Mouse (Mus musculus) MEL (cell line): ENCODE data around the gene Myh10. TPM values are rescaled to one million over a fixed set of nuclear protein-coding genes. Genes with fewer than 3 reads are reported as not detected.

Experiments
- DNase-seq: peaks from one replicate; pipeline ENCODE4 v3.0.0; 2011; ENCODE audit warnings: low read depth, low spot score
- H3K27ac ChIP-seq: 2 replicates; pipeline ENCODE4 v1.5.1; 2012; ENCODE audit warnings: low read depth, mild to moderate bottlenecking, control low read depth, low read length, moderate library complexity; ENCODE audit not compliant: control insufficient read depth
- H3K27me3 ChIP-seq, 2 experiments: fragments of 150-350 bp in 1 of 2; sonication (generic) in 1 of 2; 2 replicates each; pipeline ENCODE4 v1.6.1; 2012; ENCODE audit warnings: low read length in 2 of 2, mild to moderate bottlenecking in 2 of 2, improper control_type of control experiment in 1 of 2, moderate library complexity in 1 of 2; ENCODE audit not compliant: insufficient read depth in 2 of 2, control insufficient read depth in 1 of 2
- H3K36me3 ChIP-seq, 2 experiments: 2 replicates each; pipeline ENCODE4 v1.6.1; 2012 to 2014; ENCODE audit warnings: low read length in 2 of 2, improper control_type of control experiment in 1 of 2, inconsistent platforms in 1 of 2, mild to moderate bottlenecking in 1 of 2; ENCODE audit not compliant: insufficient read depth in 2 of 2, control insufficient read depth in 1 of 2
- H3K4me1 ChIP-seq, 2 experiments: fragments of 150-350 bp in 1 of 2; sonication (generic) in 1 of 2; 2 replicates each; pipeline ENCODE4 v1.6.1; 2012; ENCODE audit warnings: low read length in 2 of 2, improper control_type of control experiment in 1 of 2, mild to moderate bottlenecking in 1 of 2; ENCODE audit not compliant: insufficient read depth in 2 of 2, control insufficient read depth in 1 of 2
- H3K4me3 ChIP-seq, 2 experiments: fragments of 150-350 bp in 1 of 2; sonication (generic) in 1 of 2; 2 replicates each; pipeline ENCODE4 v1.5.1; 2012; ENCODE audit warnings: low read depth in 2 of 2, low read length in 2 of 2, mild to moderate bottlenecking in 2 of 2, moderate library complexity in 2 of 2, control low read depth in 1 of 2, improper control_type of control experiment in 1 of 2; ENCODE audit not compliant: control insufficient read depth in 1 of 2, insufficient read depth in 1 of 2
- H3K79me2 ChIP-seq: 2 replicates; pipeline ENCODE4 v1.6.1; 2012; ENCODE audit warnings: mild to moderate bottlenecking, low read length, moderate library complexity; ENCODE audit not compliant: control insufficient read depth, poor library complexity, insufficient read depth
- H3K9ac ChIP-seq: 2 replicates; pipeline ENCODE4 v1.6.1; 2012; ENCODE audit warnings: low read depth, mild to moderate bottlenecking, control low read depth, low read length, moderate library complexity; ENCODE audit not compliant: control insufficient read depth, poor library complexity, severe bottlenecking
- H3K9me3 ChIP-seq: fragments of 150-350 bp; sonication (generic); replicated peaks from 2 replicates; pipeline ENCODE4 v1.6.1; 2012; ENCODE audit warnings: mild to moderate bottlenecking, low read length, improper control_type of control experiment, moderate library complexity; ENCODE audit not compliant: insufficient read depth
- BHLHE40 ChIP-seq: IDR thresholded peaks from 2 replicates; pipeline ENCODE4 v1.6.1; 2012; ENCODE audit warnings: low read depth, mild to moderate bottlenecking, inconsistent platforms, low read length, improper control_type of control experiment, borderline replicate concordance
- CHD1 ChIP-seq: IDR thresholded peaks from 2 replicates; pipeline ENCODE4 v1.6.1; 2012; ENCODE audit warnings: low read depth, mild to moderate bottlenecking, inconsistent platforms, low read length, improper control_type of control experiment
- CHD2 ChIP-seq: IDR thresholded peaks from 2 replicates; pipeline ENCODE4 v1.6.1; 2011; ENCODE audit warnings: low read length, improper control_type of control experiment
- CTCF ChIP-seq, 3 experiments: IDR thresholded peaks in 2 of 3; conservative IDR thresholded peaks in 1 of 3; 2 replicates each; pipeline ENCODE4 v1.5.1; 2011 to 2012; ENCODE audit warnings: low read length in 3 of 3, low read depth in 2 of 3, mild to moderate bottlenecking in 2 of 3, improper control_type of control experiment in 1 of 3, inconsistent platforms in 1 of 3, mixed read lengths in 1 of 3, moderate library complexity in 1 of 3; ENCODE audit not compliant: control insufficient read depth in 1 of 3, insufficient read depth in 1 of 3, poor library complexity in 1 of 3, severe bottlenecking in 1 of 3
- E2F4 ChIP-seq: IDR thresholded peaks from 2 replicates; pipeline ENCODE4 v1.6.1; 2011; ENCODE audit warnings: low read depth, low read length, improper control_type of control experiment, borderline replicate concordance
- EP300 ChIP-seq, 2 experiments: IDR thresholded peaks; 2 replicates each; pipeline ENCODE4 v1.6.1; 2011; ENCODE audit warnings: improper control_type of control experiment in 2 of 2, low read length in 2 of 2, low read depth in 1 of 2, mild to moderate bottlenecking in 1 of 2
- ETS1 ChIP-seq: IDR thresholded peaks from 2 replicates; pipeline ENCODE4 v1.6.1; 2012; ENCODE audit warnings: low read depth, mild to moderate bottlenecking, inconsistent platforms, low read length, improper control_type of control experiment, moderate library complexity
- GABPA ChIP-seq: IDR thresholded peaks from 2 replicates; pipeline ENCODE4 v1.6.1; 2012; ENCODE audit warnings: low read depth, mild to moderate bottlenecking, inconsistent platforms, low read length, improper control_type of control experiment, moderate library complexity
- GATA1 ChIP-seq: IDR thresholded peaks from 2 replicates; pipeline ENCODE4 v1.6.1; 2011; ENCODE audit warnings: low read depth, low read length, improper control_type of control experiment
- HCFC1 ChIP-seq: IDR thresholded peaks from 2 replicates; pipeline ENCODE4 v1.6.1; 2012; ENCODE audit warnings: low read depth, mild to moderate bottlenecking, inconsistent platforms, low read length, improper control_type of control experiment, moderate library complexity
- JUND ChIP-seq: IDR thresholded peaks from 2 replicates; pipeline ENCODE4 v1.6.1; 2011; ENCODE audit warnings: low read depth, mild to moderate bottlenecking, improper control_type of control experiment, low read length
- KAT2A ChIP-seq: conservative IDR thresholded peaks from 2 replicates; pipeline ENCODE4 v1.6.1; 2012; ENCODE audit warnings: low read depth, low read length, improper control_type of control experiment, inconsistent platforms
- MAFK ChIP-seq: IDR thresholded peaks from 2 replicates; pipeline ENCODE4 v1.6.1; 2011; ENCODE audit warnings: low read depth, mild to moderate bottlenecking, low read length, improper control_type of control experiment, borderline replicate concordance
- MAX ChIP-seq: IDR thresholded peaks from 2 replicates; pipeline ENCODE4 v1.6.1; 2011; ENCODE audit warnings: low read length, improper control_type of control experiment
- MAZ ChIP-seq: IDR thresholded peaks from 2 replicates; pipeline ENCODE4 v1.6.1; 2012; ENCODE audit warnings: low read depth, mild to moderate bottlenecking, inconsistent platforms, low read length, improper control_type of control experiment
- MEF2A ChIP-seq: IDR thresholded peaks from 2 replicates; pipeline ENCODE4 v1.6.1; 2014; ENCODE audit warnings: low read depth, mild to moderate bottlenecking, inconsistent platforms, low read length, improper control_type of control experiment; ENCODE audit not compliant: poor library complexity, insufficient replicate concordance, severe bottlenecking; ENCODE audit errors: extremely low read depth
- MXI1 ChIP-seq: IDR thresholded peaks from 2 replicates; pipeline ENCODE4 v1.6.1; 2011; ENCODE audit warnings: mild to moderate bottlenecking, low read depth, low read length, improper control_type of control experiment
- MYB ChIP-seq: IDR thresholded peaks from 2 replicates; pipeline ENCODE4 v1.6.1; 2011; ENCODE audit warnings: mild to moderate bottlenecking, low read depth, low read length, improper control_type of control experiment
- MYC ChIP-seq: IDR thresholded peaks from 2 replicates; pipeline ENCODE4 v1.6.1; 2011; ENCODE audit warnings: low read depth, mild to moderate bottlenecking, low read length, improper control_type of control experiment, moderate library complexity
- NELFE ChIP-seq: IDR thresholded peaks from 2 replicates; pipeline ENCODE4 v1.6.1; 2011; ENCODE audit warnings: low read depth, low read length, improper control_type of control experiment
- NRF1 ChIP-seq: IDR thresholded peaks from 2 replicates; pipeline ENCODE4 v1.6.1; 2014; ENCODE audit warnings: low read depth, mild to moderate bottlenecking, inconsistent platforms, low read length, improper control_type of control experiment, moderate library complexity; ENCODE audit not compliant: poor library complexity, insufficient read depth, severe bottlenecking
- POLR2A ChIP-seq, 2 experiments: IDR thresholded peaks; 2 replicates each; pipeline ENCODE4 v1.6.1; 2011 to 2012; ENCODE audit warnings: low read length in 2 of 2, mild to moderate bottlenecking in 2 of 2, control low read depth in 1 of 2, improper control_type of control experiment in 1 of 2, low read depth in 1 of 2, moderate library complexity in 1 of 2; ENCODE audit not compliant: control insufficient read depth in 1 of 2, insufficient read depth in 1 of 2, poor library complexity in 1 of 2
- POLR2AphosphoS2 ChIP-seq: IDR thresholded peaks from 2 replicates; pipeline ENCODE4 v1.6.1; 2011; ENCODE audit warnings: low read length, improper control_type of control experiment
- POLR2AphosphoS5 ChIP-seq: IDR thresholded peaks from 2 replicates; pipeline ENCODE4 v1.6.1; 2012; ENCODE audit warnings: low read depth, borderline replicate concordance, mild to moderate bottlenecking, inconsistent platforms, low read length, moderate library complexity, mixed read lengths
- RAD21 ChIP-seq: IDR thresholded peaks from 2 replicates; pipeline ENCODE4 v1.6.1; 2011; ENCODE audit warnings: mild to moderate bottlenecking, low read depth, low read length, improper control_type of control experiment
- RCOR1 ChIP-seq: IDR thresholded peaks from 2 replicates; pipeline ENCODE4 v1.6.1; 2012; ENCODE audit warnings: low read depth, mild to moderate bottlenecking, inconsistent platforms, low read length, improper control_type of control experiment
- SIN3A ChIP-seq: IDR thresholded peaks from 2 replicates; pipeline ENCODE4 v1.6.1; 2012; ENCODE audit warnings: low read length, improper control_type of control experiment, inconsistent platforms
- SMC3 ChIP-seq: IDR thresholded peaks from 2 replicates; pipeline ENCODE4 v1.6.1; 2011; ENCODE audit warnings: low read depth, low read length, improper control_type of control experiment
- TAL1 ChIP-seq: IDR thresholded peaks from 2 replicates; pipeline ENCODE4 v1.6.1; 2012; ENCODE audit warnings: mild to moderate bottlenecking, inconsistent platforms, low read length, moderate library complexity, mixed read lengths
- TBP ChIP-seq: IDR thresholded peaks from 2 replicates; pipeline ENCODE4 v1.8.0; 2011; ENCODE audit warnings: low read depth, low read length, improper control_type of control experiment
- TCF12 ChIP-seq: IDR thresholded peaks from 2 replicates; pipeline ENCODE4 v1.6.1; 2014; ENCODE audit warnings: low read depth, mild to moderate bottlenecking, inconsistent platforms, low read length, improper control_type of control experiment, moderate library complexity
- UBTF ChIP-seq: IDR thresholded peaks from 2 replicates; pipeline ENCODE4 v1.6.1; 2012; ENCODE audit warnings: low read depth, mild to moderate bottlenecking, inconsistent platforms, low read length, improper control_type of control experiment, moderate library complexity, borderline replicate concordance; ENCODE audit not compliant: insufficient read depth
- USF1 ChIP-seq: IDR thresholded peaks from 2 replicates; pipeline ENCODE4 v1.6.1; 2014; ENCODE audit warnings: low read depth, mild to moderate bottlenecking, inconsistent platforms, low read length, improper control_type of control experiment, moderate library complexity
- USF2 ChIP-seq, 2 experiments: IDR thresholded peaks; 2 replicates each; pipeline ENCODE4 v1.6.1; 2011 to 2012; ENCODE audit warnings: improper control_type of control experiment in 2 of 2, low read length in 2 of 2, borderline replicate concordance in 1 of 2, inconsistent platforms in 1 of 2, low read depth in 1 of 2, mild to moderate bottlenecking in 1 of 2; ENCODE audit not compliant: insufficient read depth in 1 of 2
- ZKSCAN1 ChIP-seq: IDR thresholded peaks from 2 replicates; pipeline ENCODE4 v1.6.1; 2012; ENCODE audit warnings: low read depth, mild to moderate bottlenecking, inconsistent platforms, low read length, improper control_type of control experiment, moderate library complexity
- ZMIZ1 ChIP-seq: IDR thresholded peaks from 2 replicates; pipeline ENCODE4 v1.6.1; 2012; ENCODE audit warnings: low read depth, mild to moderate bottlenecking, inconsistent platforms, low read length, improper control_type of control experiment, moderate library complexity
- ZNF384 ChIP-seq: IDR thresholded peaks from 2 replicates; pipeline ENCODE4 v1.6.1; 2012; ENCODE audit warnings: low read depth, mild to moderate bottlenecking, inconsistent platforms, low read length, improper control_type of control experiment
- polyA plus RNA-seq, 2 experiments: library from polyadenylated mRNA; stranded (reverse) in 1 of 2; unstranded in 1 of 2; fragments of >175 nt in 1 of 2; fragments of >200 nt in 1 of 2; gene quantifications; 2 replicates each; pipeline versions ENCODE4 v1.2.1 to v1.2.4; 2012; ENCODE audit warnings: low replicate concordance in 2 of 2, low read depth in 1 of 2; ENCODE audit not compliant: insufficient read length in 2 of 2, insufficient read depth in 1 of 2, missing spikeins in 1 of 2
- total RNA-seq: library from RNA; depleted of rRNA; stranded (reverse); fragments of 300-350 nt; gene quantifications from 2 replicates; pipeline ENCODE4 v1.2.3, GENCODE M21; 2012

Gene Myh10
- total and polyA plus RNA-seq, 3 experiments: 99.3 to 187 (median 127) TPM

DNA sequence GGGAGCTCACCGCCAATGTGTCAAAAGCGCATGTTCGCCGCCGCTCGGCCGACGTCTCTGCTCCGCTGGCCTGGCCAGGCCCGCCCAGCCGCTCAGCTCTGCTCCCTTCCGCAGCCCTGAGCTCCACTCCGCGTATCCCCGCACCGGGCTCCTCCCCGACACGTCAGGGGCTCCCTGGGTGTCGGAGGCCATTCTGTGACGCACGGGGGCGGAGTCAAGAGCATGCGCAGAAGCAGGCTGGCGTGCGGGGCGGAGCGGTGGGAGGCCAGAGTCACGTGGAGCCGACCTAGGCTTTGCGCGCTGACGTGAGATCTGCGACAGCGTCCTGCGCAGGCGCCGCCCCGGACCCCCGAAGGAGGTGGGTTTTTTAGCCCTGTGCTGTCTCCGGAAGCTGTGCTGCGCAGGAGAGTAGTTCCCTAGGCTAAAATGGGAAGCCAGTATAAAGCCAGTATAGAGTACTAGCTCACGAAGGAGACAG, 161.6 kb downstream of the Myh10 start:
- no peaks in the 10 kb centered on the region for H3K9me3 ChIP-seq
- no peaks in the 10 kb centered on the region for H3K27me3 ChIP-seq
- H3K79me2 ChIP-seq: peaks cover 38% of the 10 kb centered on the region
- peaks cover 13 to 37% of the 10 kb centered on the region in 2 experiments for H3K4me1 ChIP-seq
- peaks cover 4 to 37% of the 10 kb centered on the region in 2 experiments for H3K36me3 ChIP-seq
- peak overlapping the region; percentile 95 for H3K9ac ChIP-seq
- H3K4me3 ChIP-seq: peak overlapping the region; percentile 92 to 99
- H3K27ac ChIP-seq: peak overlapping the region; percentile 92
- DNase-seq: peak; percentile 100
- TF ChIP-seq MYB (peak; percentile 26; the same call in 1 of the 2 replicates), NRF1 (peak; percentile 98), POLR2A (IDR thresholded peaks at IDR 0.05; ENCODE audit: control insufficient read depth in 1 of 2, insufficient read depth in 1 of 2, low read depth in 1 of 2, low read length in 2 of 2, poor library complexity in 1 of 2) (peak; percentile 97 to 98), TAL1 (no peak), HCFC1 (peak; percentile 96), RCOR1 (peak; percentile 37; the same call in 1 of the 2 replicates), UBTF (peak; percentile 94; the same call in 1 of the 2 replicates), JUND (no peak), USF2 (IDR thresholded peaks at IDR 0.05; ENCODE audit: borderline replicate concordance in 1 of 2, insufficient read depth in 1 of 2, low read depth in 1 of 2, low read length in 2 of 2) (peak; percentile 72 to 94), MAFK (no peak), GABPA (peak; percentile 76; the same call in 1 of the 2 replicates), ZKSCAN1 (no peak), MXI1 (peak; percentile 91), ETS1 (peak; percentile 86), KAT2A (peak; percentile 80), RAD21 (no peak), CHD2 (no peak), POLR2AphosphoS2 (peak; percentile 95), GATA1 (no peak), CTCF (IDR thresholded peaks at IDR 0.05 in 2 of 3, conservative IDR thresholded peaks at IDR 0.05 in 1 of 3; ENCODE audit: control insufficient read depth in 1 of 3, insufficient read depth in 1 of 3, low read depth in 2 of 3, low read length in 3 of 3, poor library complexity in 1 of 3, severe bottlenecking in 1 of 3) (no peak), TCF12 (peak; percentile 85), MAZ (peak; percentile 93), ZMIZ1 (peak; percentile 97), MYC (peak; percentile 92), CHD1 (no peak), TBP (peak; percentile 94), BHLHE40 (peak; percentile 76), NELFE (peak; percentile 99), EP300 (IDR thresholded peaks at IDR 0.05; ENCODE audit: low read depth in 1 of 2, low read length in 2 of 2) (peak in 1 of 2 experiments; percentile 53; a peak in 3 of 4 replicates), MAX (peak; percentile 98), SIN3A (peak; percentile 93), USF1 (peak; percentile 100), POLR2AphosphoS5 (peak; percentile 13; the same call in 1 of the 2 replicates), E2F4 (no peak), ZNF384 (no peak), MEF2A (0 out of 2 replicates have a peak, but pooled peaks have one; percentile 52), SMC3 (no peak)
